7 mouse cellular contexts compared by ENCODE assay signal in the genomic region with DNA sequence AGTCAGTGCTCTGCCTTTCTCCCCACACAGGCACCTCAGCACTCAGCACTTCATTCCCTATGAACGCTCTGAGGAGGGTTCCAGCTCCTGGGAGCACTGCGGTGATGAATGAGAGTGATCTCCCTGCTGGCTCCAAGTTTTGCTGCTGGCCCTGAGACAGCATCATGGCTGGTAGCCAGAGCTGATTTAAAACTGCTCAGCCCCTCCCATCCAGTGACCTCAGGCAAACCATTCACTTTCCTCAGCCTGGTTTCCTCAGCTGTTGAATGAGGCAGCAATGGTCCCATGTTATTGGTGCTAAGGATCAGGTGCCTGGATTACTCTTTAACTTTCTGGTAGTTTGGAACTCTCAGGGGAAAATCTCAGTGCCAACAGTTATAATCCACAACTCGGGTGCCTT. TPM values are rescaled to one million over a fixed set of nuclear protein-coding genes. Genes with fewer than 3 reads are reported as not detected.
A peak's percentile ranks its signal among the peaks of the same experiment; 100 is the strongest.
DNase-seq lines count a peak whose midpoint lies in the region; ATAC-seq and TF ChIP-seq lines count a peak whose summit lies in the region.

A gene (minus strand): TSS at position 110 of the 400 bp plus-strand sequence.

- WGBS in lung, embryonic 14.5 days, result 38% methylated on average over 3 of the region's 3 CpGs
- 38% methylated on average over 3 of the region's 3 CpGs for WGBS in lung, adult 2 months
- WGBS in embryonic facial prominence, embryonic 10.5 days, result 61% methylated on average over 3 of the region's 3 CpGs
- WGBS in midbrain, embryonic 10.5 days, result 65% methylated on average over 3 of the region's 3 CpGs

- H3K36me3 ChIP-seq in lung, embryonic 14.5 days (ENCODE audit: insufficient read depth), result no peaks in the 10 kb centered on the region
- H3K36me3 ChIP-seq in embryonic facial prominence, embryonic 10.5 days (replicated peaks), result no peaks in the 10 kb centered on the region
- no peaks in the 10 kb centered on the region for H3K36me3 ChIP-seq in midbrain, embryonic 10.5 days

- H3K4me3 ChIP-seq in lung, embryonic 14.5 days (ENCODE audit: low read depth, low read length), result no peak within 1 kb of the TSS
- no peak within 1 kb of the TSS for H3K4me3 ChIP-seq in lung, adult 2 months (replicated peaks; ENCODE audit: extremely low read depth, low read depth, low read length)
- no peak within 1 kb of the TSS for H3K4me3 ChIP-seq in embryonic facial prominence, embryonic 10.5 days
- H3K4me3 ChIP-seq in midbrain, embryonic 10.5 days, result no peak within 1 kb of the TSS

- H3K9me3 ChIP-seq in lung, embryonic 14.5 days (ENCODE audit: low read depth, low read length), result no peaks in the 10 kb centered on the region
- H3K9me3 ChIP-seq in embryonic facial prominence, embryonic 10.5 days, result no peaks in the 10 kb centered on the region
- no peaks in the 10 kb centered on the region for H3K9me3 ChIP-seq in midbrain, embryonic 10.5 days (replicated peaks)

- no peak for TF ChIP-seq CTCF in lung, embryonic 14.5 days (IDR thresholded peaks at IDR 0.05; ENCODE audit: low read depth)
- TF ChIP-seq CTCF in lung, adult 2 months (IDR thresholded peaks at IDR 0.05; ENCODE audit: insufficient read depth, low read length), result no peak

- no peak within 1 kb of the TSS for H3K4me2 ChIP-seq in lung, embryonic 14.5 days

- H3K27ac ChIP-seq in lung, embryonic 14.5 days (ENCODE audit: low read depth), result no peak within 1 kb of the TSS
- peak within 1 kb of the TSS; percentile 58 for H3K27ac ChIP-seq in embryonic facial prominence, embryonic 10.5 days (replicated peaks)
- H3K27ac ChIP-seq in midbrain, embryonic 10.5 days (replicated peaks), result peak within 1 kb of the TSS; percentile 77

- no peak for TF ChIP-seq POLR2A in lung, adult 2 months (IDR thresholded peaks at IDR 0.05; ENCODE audit: borderline replicate concordance, extremely low read depth, low read depth, low read length)

- intact Hi-C loops in heart, postnatal 25 days (cut with DNase I), result no loop called here

- ATAC-seq in lung, embryonic 14.5 days (ENCODE audit: insufficient read depth), result no peak; the same call in 1 of the 2 replicates

- H3K9ac ChIP-seq in lung, embryonic 14.5 days, result no peak within 1 kb of the TSS

- peaks cover 25% of the 10 kb centered on the region for H3K27me3 ChIP-seq in lung, embryonic 14.5 days (ENCODE audit: insufficient read depth, low read length)
- peaks cover 50% of the 10 kb centered on the region for H3K27me3 ChIP-seq in embryonic facial prominence, embryonic 10.5 days (replicated peaks; ENCODE audit: low read depth, poor library complexity, severe bottlenecking)
- H3K27me3 ChIP-seq in midbrain, embryonic 10.5 days (ENCODE audit: low read depth, poor library complexity, severe bottlenecking), result peaks cover 41% of the 10 kb centered on the region

- peak; percentile 79 for DNase-seq in lung, embryonic 14.5 days
- DNase-seq in lung, adult 2 months, result no peak
- no peak for DNase-seq in embryonic facial prominence, embryonic 10.5 days (ENCODE audit: low spot score)
- peak; percentile 83 to 87 for DNase-seq in kidney, adult 8-10 months
- no peak for DNase-seq in midbrain, embryonic 10.5 days (ENCODE audit: low spot score)
- no peak for DNase-seq in testis, postnatal 10 days (ENCODE audit: low spot score)
- DNase-seq in heart, postnatal 25 days (ENCODE audit: low spot score), result no peak

- no peaks in the 10 kb centered on the region for H3K4me1 ChIP-seq in lung, embryonic 14.5 days (ENCODE audit: insufficient read depth)
- H3K4me1 ChIP-seq in lung, adult 2 months (ENCODE audit: control insufficient read depth, insufficient read depth, low read length), result no peaks in the 10 kb centered on the region
- H3K4me1 ChIP-seq in embryonic facial prominence, embryonic 10.5 days, result peaks cover 50% of the 10 kb centered on the region
- H3K4me1 ChIP-seq in midbrain, embryonic 10.5 days, result peaks cover 66% of the 10 kb centered on the region

RNA-seq across cellular contexts. Expression of the gene that starts here (rescaled TPM):
- 0.55 and 1.3 TPM in 2 replicates for polyA plus RNA-seq in lung, embryonic 14.5 days (2014; fragmentation: Nextera tagmentation; extraction: Ambion mirVana)
- 0.02 TPM in 1 of 2 replicates, not detected in the other for polyA plus RNA-seq in lung, adult 2 months (2012; rRNA removed)
- polyA plus RNA-seq in embryonic facial prominence, embryonic 10.5 days (2016; fragmentation: Nextera tagmentation; extraction: Ambion mirVana), result 5.5 and 6.7 TPM in 2 replicates
- polyA plus RNA-seq in midbrain, embryonic 10.5 days (2016; fragmentation: Nextera tagmentation; extraction: Ambion mirVana), result 17.9 and 23.8 TPM in 2 replicates
- total RNA-seq in heart, postnatal 25 days (2021), result not detected

Comparison
In these comparisons a context has a peak if more than half of its experiments do, and no peak if none do; other contexts are left out.
1. DNase-seq: peak in lung, embryonic 14.5 days (single experiment) and kidney, adult 8-10 months (2 of 2); none in lung, adult 2 months (single experiment), embryonic facial prominence, embryonic 10.5 days (single experiment), midbrain, embryonic 10.5 days (single experiment), testis, postnatal 10 days (single experiment) and heart, postnatal 25 days (single experiment).